Mouse (Mus musculus) G1E (cell line): ENCODE results near the gene Dpm2. TPM values are rescaled to one million over a fixed set of nuclear protein-coding genes. Genes with fewer than 3 reads are reported as not detected.

Experiments used
- ATAC-seq: 2 replicates; pipeline ENCODE4 v1.8.0; 2016; ENCODE audit warnings: mild to moderate bottlenecking; ENCODE audit not compliant: insufficient number of reproducible peaks, poor library complexity, low FRiP score, severe bottlenecking; ENCODE audit errors: extremely low read depth
- DNase-seq: peaks from one replicate; pipeline ENCODE4 v3.0.0; 2012; ENCODE audit warnings: low spot score
- H3K27me3 ChIP-seq: 2 replicates; pipeline ENCODE4 v1.6.1; 2012; ENCODE audit warnings: mild to moderate bottlenecking, low read length, inconsistent platforms; ENCODE audit not compliant: insufficient read depth
- H3K36me3 ChIP-seq: replicated peaks from 2 replicates; pipeline ENCODE3; 2012; ENCODE audit warnings: mild to moderate bottlenecking, inconsistent platforms
- H3K4me1 ChIP-seq: 2 replicates; pipeline ENCODE4 v1.6.1; 2012; ENCODE audit warnings: low read depth, low read length, inconsistent platforms, mixed read lengths; ENCODE audit not compliant: insufficient read depth
- H3K4me3 ChIP-seq: 2 replicates; pipeline ENCODE4 v1.5.1; 2012; ENCODE audit warnings: low read depth, mild to moderate bottlenecking, inconsistent platforms, low read length, moderate library complexity, mixed read lengths
- H3K9me3 ChIP-seq: replicated peaks from 2 replicates; pipeline ENCODE4 v1.6.1; 2012; ENCODE audit warnings: inconsistent platforms
- CTCF ChIP-seq: IDR thresholded peaks from 2 replicates; pipeline ENCODE4 v1.5.1; 2012; ENCODE audit warnings: low read depth, low read length, inconsistent platforms, mixed read lengths
- GATA1 ChIP-seq: IDR thresholded peaks from 2 replicates; pipeline ENCODE4 v1.6.1; 2012; ENCODE audit warnings: borderline replicate concordance, low read length, inconsistent platforms, mixed read lengths
- GATA2 ChIP-seq: IDR thresholded peaks from 2 replicates; pipeline ENCODE4 v1.6.1; 2012; ENCODE audit warnings: low read depth, low read length, inconsistent platforms, borderline replicate concordance
- POLR2AphosphoS5 ChIP-seq: IDR thresholded peaks from 2 replicates; pipeline ENCODE4 v1.6.1; 2012; ENCODE audit warnings: low read depth, low read length, inconsistent platforms; ENCODE audit not compliant: insufficient replicate concordance
- TAL1 ChIP-seq: conservative IDR thresholded peaks from 2 replicates; pipeline ENCODE4 v1.6.1; 2012; ENCODE audit warnings: low read depth, low read length, inconsistent platforms, mixed read lengths
- polyA plus RNA-seq: library from polyadenylated mRNA; stranded (reverse); fragments of >175 nt; gene quantifications from 2 replicates; pipeline ENCODE4 v1.2.3, GENCODE M21; 2012
- total RNA-seq, 2 experiments: library from RNA; stranded (forward) in 1 of 2; stranded (reverse) in 1 of 2; fragments of 200-1000 nt in 1 of 2; fragments of >200 nt in 1 of 2; fragmentation: Nextera tagmentation in 1 of 2; gene quantifications; 2 replicates each; pipeline ENCODE4 v1.2.3; 2014 to 2017

Dpm2 gene
- total and polyA plus RNA-seq, 3 experiments: 9.4 to 74.6 (median 59.3) TPM

GRCm38 (mm10) chr2:32543031-32543449 is 27.6 kb upstream of the Dpm2 start:
- TF ChIP-seq GATA1 (no peak), POLR2AphosphoS5 (no peak), CTCF (no peak), TAL1 (no peak), GATA2 (no peak)
- ATAC-seq (no peak), DNase-seq (no peak)
- H3K36me3 ChIP-seq: peaks cover 83% of the 10 kb centered on the region
- H3K27me3 ChIP-seq: peaks cover 12% of the 10 kb centered on the region; the same call in 1 of the 2 replicates
- H3K4me3 ChIP-seq: no peak overlapping the region
- peaks cover 33% of the 10 kb centered on the region for H3K4me1 ChIP-seq
- no peaks in the 10 kb centered on the region for H3K9me3 ChIP-seq

DNA sequence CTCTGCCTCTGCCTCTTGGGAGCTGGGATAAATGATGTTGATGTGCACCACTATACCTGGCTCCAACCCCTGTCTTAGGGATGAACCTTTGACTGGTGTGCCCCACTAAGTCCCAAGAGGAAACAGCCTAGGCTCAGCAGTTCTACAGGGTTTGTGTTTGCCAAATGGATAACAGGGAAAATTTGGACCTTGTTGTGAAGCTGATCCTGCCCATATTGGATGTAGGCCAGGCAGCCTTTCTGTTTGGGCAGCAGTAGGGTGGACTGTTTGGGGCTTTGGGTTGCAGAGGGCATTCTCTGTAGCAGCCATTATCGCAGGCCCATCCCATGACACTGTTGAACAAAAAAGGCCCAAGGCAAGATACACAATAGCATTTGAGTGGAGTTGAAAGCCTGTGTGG is 23.7 kb upstream of the Dpm2 start:
- H3K27me3 ChIP-seq: peaks cover 12% of the 10 kb centered on the region; the same call in 1 of the 2 replicates
- DNase-seq: no peak
- TF ChIP-seq CTCF (no peak), GATA2 (no peak), GATA1 (no peak), POLR2AphosphoS5 (no peak), TAL1 (no peak)
- H3K4me1 ChIP-seq: peaks cover 15% of the 10 kb centered on the region
- no peaks in the 10 kb centered on the region for H3K9me3 ChIP-seq
- no peak overlapping the region for H3K4me3 ChIP-seq
- no peak for ATAC-seq
- H3K36me3 ChIP-seq: peaks cover 89% of the 10 kb centered on the region

DNA sequence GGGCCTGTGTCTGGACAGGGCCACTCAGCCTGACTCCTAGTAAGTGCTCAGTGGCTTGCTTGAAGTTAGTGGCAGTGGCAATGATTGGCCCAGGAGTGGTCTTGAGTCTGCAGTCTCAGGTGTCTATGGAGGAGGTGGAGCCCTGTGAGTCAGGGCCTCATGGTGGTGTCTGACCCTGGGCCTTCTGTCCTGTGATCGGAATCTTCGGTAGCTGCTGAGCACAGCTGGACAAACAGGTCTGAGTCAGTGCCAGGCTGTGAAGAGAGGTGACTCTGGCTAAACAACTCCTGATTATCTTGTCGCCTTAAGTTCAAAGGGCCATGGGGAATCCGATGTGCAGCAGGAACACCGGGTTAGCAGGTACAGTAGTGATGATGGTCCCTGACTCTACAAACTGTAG is 23.3 kb upstream of the Dpm2 start:
- no peak for TF ChIP-seq CTCF
- no peak for TF ChIP-seq TAL1
- no peak for TF ChIP-seq GATA2
- TF ChIP-seq GATA1: no peak
- no peak for TF ChIP-seq POLR2AphosphoS5
- Histone ChIP-seq H3K36me3 (peaks cover 88% of the 10 kb centered on the region), H3K4me1 (peaks cover 11% of the 10 kb centered on the region), H3K4me3 (no peak overlapping the region), H3K27me3 (peaks cover 13% of the 10 kb centered on the region; the same call in 1 of the 2 replicates), H3K9me3 (no peaks in the 10 kb centered on the region)
- ATAC-seq (no peak), DNase-seq (no peak)

DNA sequence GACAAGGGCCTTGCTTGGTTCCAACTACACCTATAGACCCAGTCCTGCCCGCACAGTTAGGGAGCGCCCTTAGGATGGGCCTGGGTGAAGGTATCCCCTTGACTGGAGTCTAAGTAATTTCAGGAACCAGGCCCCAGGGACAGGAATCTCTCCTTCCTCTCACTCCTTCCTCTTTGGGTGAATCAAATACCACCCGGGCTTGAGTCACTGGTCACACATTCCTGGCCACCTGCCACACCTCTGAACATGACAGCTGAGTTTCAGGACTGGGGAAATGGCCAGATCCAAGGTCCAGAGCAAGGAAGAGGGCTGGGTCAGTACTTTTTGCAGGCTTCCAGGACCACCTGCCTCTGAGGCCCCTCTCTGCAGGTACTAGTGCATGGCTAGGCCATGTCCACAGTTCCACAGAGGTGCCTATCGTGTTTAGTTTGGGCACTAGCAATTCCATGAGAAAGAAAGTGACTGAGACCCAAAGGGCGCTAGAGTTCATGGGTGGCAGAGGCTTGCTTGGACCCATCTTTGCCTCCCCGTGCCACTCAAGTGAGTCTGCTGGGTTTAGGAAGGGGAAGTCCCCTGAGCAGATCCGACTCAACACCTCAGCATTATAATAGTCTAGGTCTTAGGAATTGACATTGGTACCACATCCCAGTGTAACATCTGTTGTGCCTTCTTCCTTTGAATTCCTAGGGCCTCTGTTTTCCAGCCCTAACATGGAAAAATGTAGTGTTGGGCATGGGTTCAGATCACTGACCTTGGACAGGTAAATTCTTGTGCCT is 22.5 kb upstream of the Dpm2 start:
- no peaks in the 10 kb centered on the region for H3K9me3 ChIP-seq
- no peak overlapping the region for H3K4me3 ChIP-seq
- peaks cover 13% of the 10 kb centered on the region; the same call in 1 of the 2 replicates for H3K27me3 ChIP-seq
- peaks cover 84% of the 10 kb centered on the region for H3K36me3 ChIP-seq
- ATAC-seq (no peak), DNase-seq (no peak)
- no peak for TF ChIP-seq TAL1
- no peak for TF ChIP-seq GATA2
- no peak for TF ChIP-seq POLR2AphosphoS5
- no peak for TF ChIP-seq CTCF
- TF ChIP-seq GATA1: no peak
- H3K4me1 ChIP-seq: peaks cover 9% of the 10 kb centered on the region; the same call in 1 of the 2 replicates

- Histone ChIP-seq H3K4me1 (peaks cover 16% of the 10 kb centered on the region), H3K9me3 (no peaks in the 10 kb centered on the region), H3K27me3 (peaks cover 14% of the 10 kb centered on the region; the same call in 1 of the 2 replicates), H3K36me3 (peaks cover 82% of the 10 kb centered on the region), H3K4me3 (no peak overlapping the region)
- DNase-seq: no peak
- ATAC-seq: no peak
- no peak for TF ChIP-seq TAL1
- TF ChIP-seq GATA2: no peak
- no peak for TF ChIP-seq CTCF
- TF ChIP-seq POLR2AphosphoS5: no peak
- TF ChIP-seq GATA1: no peak
These were observed 21.5 kb upstream of the Dpm2 start for GRCm38 (mm10) chr2:32549171-32549570.

DNA sequence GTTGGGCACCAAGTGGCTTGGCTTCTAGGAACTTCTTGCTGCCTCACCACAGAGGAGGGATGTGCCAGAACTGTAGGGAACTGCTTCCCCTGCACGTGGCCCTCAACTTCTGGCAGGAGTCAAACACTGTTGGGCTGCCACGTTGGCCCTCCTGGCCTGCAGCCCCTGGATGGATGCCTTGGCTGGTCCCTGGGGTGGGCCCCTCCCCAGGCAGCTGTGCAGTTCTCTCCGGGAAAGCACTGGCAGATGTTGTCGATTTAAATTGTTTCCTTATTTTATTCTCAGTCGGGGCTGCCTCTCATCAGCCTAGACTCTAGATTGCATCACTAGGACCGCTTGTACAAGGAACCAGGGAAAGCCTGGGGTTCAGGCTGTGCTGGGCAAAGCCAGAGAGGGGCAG is 20.9 kb upstream of the Dpm2 start:
- H3K4me3 ChIP-seq: no peak overlapping the region
- DNase-seq (no peak), ATAC-seq (no peak)
- H3K27me3 ChIP-seq: peaks cover 15% of the 10 kb centered on the region; the same call in 1 of the 2 replicates
- H3K9me3 ChIP-seq: no peaks in the 10 kb centered on the region
- peaks cover 80% of the 10 kb centered on the region for H3K36me3 ChIP-seq
- peaks cover 17% of the 10 kb centered on the region for H3K4me1 ChIP-seq
- TF ChIP-seq POLR2AphosphoS5: no peak
- no peak for TF ChIP-seq GATA2
